Mouse (Mus musculus): ENCODE results near the gene Rcc1l. TPM values are rescaled to one million over a fixed set of nuclear protein-coding genes. Genes with fewer than 3 reads are reported as not detected.

Rcc1l gene
- total RNA-seq, 1 experiment from 2014 or later, result 27.7 TPM

DNA sequence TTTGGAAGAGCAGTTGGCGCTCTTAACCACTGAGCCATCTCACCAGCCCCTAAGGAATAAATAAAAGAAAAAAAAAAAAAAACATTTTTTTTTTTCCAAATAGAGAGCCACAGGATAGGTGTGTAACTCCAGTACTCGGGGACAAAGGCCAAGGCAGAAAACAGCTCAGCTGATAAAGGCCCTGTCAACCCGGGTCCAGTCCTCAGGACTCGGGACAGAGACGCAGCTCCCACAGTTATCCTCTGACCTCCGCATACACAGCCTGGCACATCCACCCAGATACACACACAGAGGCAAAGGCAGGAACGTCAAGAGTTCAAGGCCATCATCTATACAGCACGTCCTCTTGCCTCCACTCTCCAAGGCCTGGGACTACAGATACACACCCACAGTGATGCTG is 6.4 kb downstream of the Rcc1l start:
- DNase-seq, result no peak

DNA sequence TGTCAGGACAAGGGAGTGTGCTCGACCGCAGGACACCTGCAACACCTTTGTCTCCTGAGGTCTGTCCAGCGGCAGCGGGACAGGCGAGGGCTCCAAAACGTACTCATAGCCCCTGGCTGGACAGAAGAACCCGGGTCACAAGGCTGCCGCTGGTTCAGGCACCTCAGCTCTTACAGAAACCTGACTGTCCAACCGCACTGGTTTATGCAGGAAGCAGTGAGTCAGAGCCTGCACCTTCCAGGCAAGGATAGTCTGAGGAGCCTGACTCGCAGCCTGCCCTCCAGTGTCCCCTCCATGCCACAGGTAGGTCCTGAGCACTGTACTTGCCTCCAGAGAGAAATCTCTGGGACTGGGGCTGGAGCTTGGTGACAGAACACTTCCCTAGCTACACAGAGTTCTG is 7.3 kb downstream of the Rcc1l start:
- no peak for DNase-seq

DNA sequence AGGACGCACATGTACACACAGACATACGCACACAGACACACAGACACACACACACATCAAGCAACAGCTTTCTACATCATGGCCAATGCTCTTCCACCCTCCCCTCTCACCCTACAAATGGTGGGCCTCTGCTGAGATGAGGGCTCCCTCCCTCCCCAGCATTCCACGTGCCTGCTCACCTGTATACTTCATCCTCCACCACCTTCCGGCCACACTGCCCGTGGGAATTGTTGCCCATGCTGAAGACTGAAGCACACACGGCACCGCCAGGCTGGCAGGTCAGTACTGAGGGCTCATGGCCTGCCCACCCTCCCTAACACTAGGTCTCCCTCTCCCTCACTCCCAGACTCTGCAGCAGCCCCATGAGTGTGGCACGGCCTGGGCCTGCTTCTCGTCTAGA is 8.5 kb downstream of the Rcc1l start:
- no peak for DNase-seq

GRCm38 (mm10) chr5:134166642-134167041 is 9.9 kb downstream of the Rcc1l start:
- DNase-seq, result no peak

GRCm38 (mm10) chr5:134164688-134165087 is 11.9 kb downstream of the Rcc1l start:
- DNase-seq, result peak; percentile 82

- no peak for DNase-seq
These were observed 20.6 kb downstream of the Rcc1l start for GRCm38 (mm10) chr5:134155916-134156466.

DNA sequence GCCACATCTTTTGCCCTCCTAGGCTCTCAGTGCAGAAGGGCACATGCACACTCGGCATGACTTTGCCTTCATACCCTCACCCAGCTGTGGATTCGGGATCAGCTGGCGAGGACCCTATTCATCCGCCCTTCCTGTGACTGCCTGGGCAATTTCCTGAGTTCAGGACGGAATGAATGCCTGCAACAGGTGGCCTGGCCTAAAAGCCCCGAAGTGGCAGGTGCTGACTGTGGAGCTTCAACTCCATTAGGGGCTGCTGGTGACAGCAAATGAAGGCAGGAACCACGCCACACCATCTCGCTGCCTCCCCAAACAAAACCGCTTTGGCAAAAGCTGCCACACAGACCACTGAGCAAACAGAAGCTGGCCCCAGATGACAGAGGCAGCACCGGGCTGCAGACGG is 24.7 kb downstream of the Rcc1l start:
- DNase-seq, result no peak

DNA sequence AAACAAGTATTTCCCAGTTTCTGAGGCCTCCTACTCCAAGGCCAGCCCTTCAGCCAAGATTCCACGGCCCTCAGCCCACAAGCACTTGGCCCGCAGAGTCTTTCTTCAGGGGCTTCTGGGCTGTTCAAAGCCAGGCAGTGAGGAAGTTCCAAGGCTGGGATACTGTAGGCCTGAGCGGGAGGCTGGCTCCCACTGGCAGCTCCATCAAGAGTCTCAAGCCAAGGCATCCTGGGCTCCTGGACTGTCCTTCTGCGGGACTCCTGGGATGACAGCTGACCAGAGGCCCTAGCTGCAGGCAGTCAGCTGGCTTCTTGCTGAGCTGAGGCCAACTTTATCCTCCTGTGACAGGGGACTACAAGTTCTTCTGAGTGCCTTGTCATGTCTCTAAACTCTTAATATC is 28.4 kb downstream of the Rcc1l start:
- DNase-seq, result no peak

DNA sequence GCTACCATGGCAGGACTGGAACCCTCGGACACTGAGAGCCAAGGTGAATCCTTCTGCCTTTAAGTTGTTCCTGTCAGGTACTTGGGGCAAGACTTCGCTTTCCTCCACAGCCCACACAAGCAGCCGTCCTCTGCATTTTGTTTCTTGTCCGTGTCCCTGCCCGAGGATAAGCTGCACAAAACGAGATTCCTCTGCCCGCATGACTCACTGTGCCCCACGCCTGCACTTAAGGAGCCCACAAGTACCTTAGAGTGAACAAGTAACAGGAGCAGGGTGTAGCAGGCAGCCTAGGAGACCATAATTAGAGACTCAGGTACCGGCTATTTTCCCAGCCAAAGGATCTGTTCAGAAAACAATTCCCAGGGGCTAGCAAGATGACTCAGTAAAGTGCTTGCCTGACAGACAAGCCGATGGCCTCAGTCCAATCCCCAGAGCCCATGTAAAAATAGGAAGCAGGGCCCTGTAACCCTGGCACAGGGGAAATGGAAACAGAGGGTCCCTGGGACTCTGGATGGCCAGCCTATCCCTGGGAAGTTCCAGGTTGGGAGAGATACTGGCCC is 29.3 kb downstream of the Rcc1l start:
- DNase-seq, result no peak

GRCm38 (mm10) chr5:134144986-134145385 is 31.6 kb downstream of the Rcc1l start:
- DNase-seq, result no peak

GRCm38 (mm10) chr5:134142381-134142780 is 34.2 kb downstream of the Rcc1l start:
- DNase-seq, result no peak

GRCm38 (mm10) chr5:134141236-134141635 is 35.3 kb downstream of the Rcc1l start:
- DNase-seq, result no peak

- no peak for DNase-seq
These were observed 37.1 kb downstream of the Rcc1l start for GRCm38 (mm10) chr5:134139429-134139828.

DNA sequence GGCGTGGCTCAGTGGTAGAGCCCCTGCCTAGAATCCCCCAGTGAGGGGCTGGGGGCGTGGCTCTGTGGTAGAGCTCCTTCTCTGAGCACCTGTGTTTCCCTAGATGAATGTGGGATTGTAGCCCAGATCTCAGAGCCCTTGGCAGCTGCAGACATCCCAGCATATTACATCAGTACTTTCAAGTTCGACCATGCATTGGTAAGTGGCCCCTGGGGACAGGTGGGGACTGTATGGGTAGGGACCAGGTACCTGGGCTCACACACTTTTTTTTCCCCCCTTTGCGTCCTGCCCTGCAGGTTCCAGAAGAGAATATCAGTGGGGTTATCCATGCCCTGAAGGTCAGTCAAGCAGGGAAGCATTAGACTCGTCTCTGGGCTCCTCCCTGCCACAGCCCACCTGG is 38.6 kb downstream of the Rcc1l start:
- no peak for DNase-seq

GRCm38 (mm10) chr5:134136022-134136421 is 40.6 kb downstream of the Rcc1l start:
- DNase-seq, result no peak

GRCm38 (mm10) chr5:134131586-134131985 is 45.0 kb downstream of the Rcc1l start:
- DNase-seq, result peak; percentile 28

DNA sequence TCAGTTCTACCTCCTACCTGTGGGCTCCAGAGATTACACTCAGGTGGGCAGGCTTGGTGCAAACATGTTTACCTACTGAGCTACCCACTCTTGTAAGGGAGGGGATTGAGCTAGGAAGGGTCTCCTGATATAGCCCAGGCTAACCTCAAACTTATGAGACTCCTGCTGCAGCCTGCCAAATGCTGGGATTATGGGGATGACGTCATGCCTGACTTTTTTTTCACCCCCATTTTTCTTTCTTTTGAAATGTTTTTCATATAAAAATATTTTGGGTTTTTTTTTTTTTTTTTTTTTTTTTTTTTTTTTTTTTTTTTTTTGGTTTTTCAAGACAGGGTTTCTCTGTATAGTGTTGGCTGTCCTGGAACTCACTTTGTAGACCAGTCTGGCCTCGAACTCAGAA is 50.3 kb downstream of the Rcc1l start:
- no peak for DNase-seq

- DNase-seq, result no peak
These were observed 52.7 kb downstream of the Rcc1l start for GRCm38 (mm10) chr5:134123846-134124245.

DNA sequence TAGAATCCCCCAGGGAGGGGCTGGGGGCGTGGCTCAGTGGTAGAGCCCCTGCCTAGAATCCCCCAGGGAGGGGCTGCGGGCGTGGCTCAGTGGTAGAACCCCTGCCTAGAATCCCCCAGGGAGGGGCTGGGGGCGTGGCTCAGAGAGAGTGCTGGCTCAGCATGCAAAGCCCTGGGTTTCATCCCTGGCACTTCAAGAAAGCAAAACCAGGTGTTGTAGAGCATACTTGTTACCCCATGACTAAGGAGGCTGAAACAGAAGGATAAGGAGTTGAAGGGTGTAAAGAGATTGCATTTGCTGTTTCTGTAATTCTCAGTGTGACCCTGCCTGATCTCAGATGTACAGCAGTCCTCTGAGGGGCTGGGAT is 54.7 kb downstream of the Rcc1l start:
- no peak for DNase-seq

DNA sequence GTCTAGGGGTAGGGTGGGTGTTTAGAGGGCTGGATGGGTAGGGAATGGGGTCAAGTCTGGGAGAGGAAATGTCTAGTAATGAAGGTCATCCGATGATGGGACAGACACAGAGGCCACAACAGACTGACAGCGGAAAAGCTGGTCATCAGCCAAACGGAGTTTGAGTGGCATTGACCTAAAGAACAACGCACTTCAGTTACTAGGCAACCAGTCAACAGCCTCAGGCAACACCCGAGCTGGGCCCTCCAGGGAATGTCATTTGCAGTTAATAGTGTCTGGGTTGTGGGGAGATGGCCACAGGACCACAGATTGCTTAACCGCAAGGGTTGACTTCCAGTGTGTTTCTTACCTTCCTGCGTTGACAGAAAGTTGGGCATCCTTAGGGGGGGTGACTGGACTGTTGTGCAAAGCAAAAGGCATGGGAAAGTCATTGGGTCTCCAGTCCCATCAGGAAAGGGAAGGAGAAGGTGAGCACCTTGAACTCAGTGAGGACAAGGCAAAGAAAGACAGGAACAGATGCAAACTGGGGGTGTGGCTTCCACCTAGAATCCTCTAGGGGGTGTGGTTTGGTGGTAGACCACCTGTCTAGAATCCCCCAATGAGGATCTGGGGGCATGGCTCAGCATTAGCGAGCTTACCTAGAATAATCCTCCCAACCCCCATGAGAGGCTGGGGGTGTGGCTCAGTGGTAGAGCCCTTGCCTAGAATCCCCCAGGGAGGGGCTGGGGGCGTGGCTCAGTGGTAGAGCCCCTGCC is 55.3 kb downstream of the Rcc1l start:
- DNase-seq, result peak; percentile 70

DNA sequence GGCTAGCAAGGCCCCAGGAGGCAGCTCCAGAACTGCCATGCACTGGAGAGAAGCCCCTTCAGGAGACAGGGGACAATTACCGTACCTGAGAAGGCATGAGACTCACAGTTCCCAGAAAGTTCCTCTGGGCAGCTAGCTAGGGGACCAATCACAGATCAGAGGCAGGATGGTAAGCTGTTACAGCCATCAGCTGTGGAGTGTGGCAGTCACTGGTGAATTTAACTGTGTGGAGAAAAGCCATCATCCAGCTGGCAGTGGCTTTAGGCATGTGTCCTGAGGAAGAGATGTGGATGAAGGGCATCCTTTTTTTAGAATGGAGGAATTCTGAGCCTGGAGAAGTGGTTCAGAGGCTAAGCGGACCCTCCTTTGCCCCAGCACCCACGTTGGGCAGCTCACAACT is 56.4 kb downstream of the Rcc1l start:
- DNase-seq, result no peak

- DNase-seq, result peak; percentile 35
These were observed 57.0 kb downstream of the Rcc1l start for GRCm38 (mm10) chr5:134119481-134120120.

- no peak for DNase-seq
These were observed 57.7 kb downstream of the Rcc1l start for GRCm38 (mm10) chr5:134118798-134119407.

Measured in adrenal gland, postnatal 14 days (tissue).